Mouse (Mus musculus): ENCODE data around the gene Rsrc1. TPM values are rescaled to one million over a fixed set of nuclear protein-coding genes. Genes with fewer than 3 reads are reported as not detected.

The Rsrc1 gene
- 47.3 and 48.2 TPM in 2 replicates for polyA plus RNA-seq (2016; fragmentation: Nextera tagmentation; extraction: Ambion mirVana)

DNA sequence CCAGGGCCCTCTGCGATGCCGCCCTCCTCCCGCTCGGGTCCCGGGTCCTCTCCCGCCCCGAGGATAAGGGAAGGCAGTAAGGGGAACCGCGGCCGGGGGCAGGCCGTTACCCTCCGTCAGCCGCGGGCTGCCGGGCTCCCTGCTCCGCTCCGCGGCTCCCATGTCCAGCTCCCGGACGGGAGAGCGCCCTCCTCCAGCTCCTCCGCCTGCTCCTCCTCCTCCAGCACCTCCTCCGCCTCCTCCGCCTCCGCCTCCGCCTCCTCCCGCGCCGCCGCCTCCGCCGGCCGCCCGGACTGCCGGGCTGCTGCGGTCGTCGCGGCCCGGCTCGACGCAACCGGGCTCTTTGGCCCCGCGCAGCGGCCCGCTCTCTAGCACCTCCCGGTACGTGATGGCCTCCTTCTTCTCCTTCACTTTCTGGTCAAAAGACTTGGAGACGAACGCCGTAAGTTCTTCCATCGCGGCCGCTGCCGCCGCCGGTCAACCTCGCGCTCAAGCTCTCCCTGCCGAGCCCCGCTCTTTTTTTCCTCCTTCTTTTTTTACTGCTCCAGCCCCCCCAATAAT, at the start of gene Rsrc1:
Rsrc1 (plus strand) TSS at position 290 of the 561 bp plus-strand sequence.
- H3K27me3 ChIP-seq: peaks cover 33% of the 10 kb centered on the region
- peak within 1 kb of the TSS; percentile 66 for H3K4me2 ChIP-seq (replicated peaks)
- H3K27ac ChIP-seq: peak within 1 kb of the TSS; percentile 93
- under 1% methylated on average over 46 of the region's 62 CpGs for WGBS
- H3K9me3 ChIP-seq: no peaks in the 10 kb centered on the region
- ATAC-seq (ENCODE audit: insufficient number of reproducible peaks, insufficient read depth, low FRiP score, low TSS enrichment): peak; percentile 50; the same call in 1 of the 2 replicates
- H3K4me1 ChIP-seq: peaks cover 24% of the 10 kb centered on the region
- H3K9ac ChIP-seq: peak within 1 kb of the TSS; percentile 76
- H3K36me3 ChIP-seq: no peaks in the 10 kb centered on the region
- H3K4me3 ChIP-seq: peak within 1 kb of the TSS; percentile 54

DNA sequence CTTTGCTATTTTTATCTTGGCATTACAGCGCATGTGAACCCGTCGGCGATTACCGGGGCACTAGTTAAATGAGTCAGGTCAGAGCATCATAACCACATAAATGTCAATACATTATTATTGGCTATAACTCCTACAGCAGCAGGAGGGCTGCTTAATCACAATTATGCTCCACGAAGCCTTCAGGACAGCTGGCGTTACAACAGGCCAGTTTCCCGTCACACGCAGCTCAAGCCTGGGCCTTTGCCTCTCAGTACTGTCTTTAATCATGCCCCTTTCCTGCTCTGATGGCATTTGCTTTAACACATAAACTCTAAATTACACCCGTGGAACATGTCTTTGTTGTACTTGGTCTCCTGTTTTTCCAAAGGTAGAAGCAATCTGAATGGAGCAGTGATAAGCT, 41.5 kb upstream of the Rsrc1 start:
- Histone ChIP-seq H3K9ac (no peak overlapping the region), H3K4me3 (no peak overlapping the region), H3K4me2 (replicated peaks) (no peak overlapping the region), H3K27me3 (no peaks in the 10 kb centered on the region), H3K9me3 (no peaks in the 10 kb centered on the region), H3K4me1 (no peaks in the 10 kb centered on the region), H3K27ac (no peak overlapping the region), H3K36me3 (no peaks in the 10 kb centered on the region)
- 68% methylated on average over 10 of the region's 10 CpGs for WGBS
- ATAC-seq (ENCODE audit: insufficient number of reproducible peaks, insufficient read depth, low FRiP score, low TSS enrichment): no peak

DNA sequence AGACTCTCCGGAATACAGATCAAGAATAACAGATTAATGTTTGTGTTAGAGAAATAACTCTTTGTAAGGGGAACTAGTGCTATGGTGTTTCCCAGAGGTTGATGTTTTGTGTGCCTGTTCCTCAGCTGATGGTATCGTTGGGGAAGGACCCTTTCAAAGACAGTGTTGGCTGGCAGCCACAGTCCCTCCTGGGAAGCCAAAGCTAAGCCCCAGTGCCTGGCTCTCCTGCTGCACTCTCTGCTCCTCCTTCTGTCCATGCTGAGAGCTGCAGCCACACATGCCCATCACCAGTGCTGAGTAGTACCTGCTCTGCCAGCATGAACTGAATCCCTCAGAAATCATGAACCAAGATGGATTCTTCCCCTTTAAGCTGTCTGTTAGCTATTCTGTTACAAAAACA, 26.1 kb upstream of the Rsrc1 start:
- WGBS: 67% methylated on average over 2 of the region's 2 CpGs
- 0 out of 2 replicates have a peak, but pooled peaks cover 3% of the 10 kb centered on the region for H3K4me1 ChIP-seq

DNA sequence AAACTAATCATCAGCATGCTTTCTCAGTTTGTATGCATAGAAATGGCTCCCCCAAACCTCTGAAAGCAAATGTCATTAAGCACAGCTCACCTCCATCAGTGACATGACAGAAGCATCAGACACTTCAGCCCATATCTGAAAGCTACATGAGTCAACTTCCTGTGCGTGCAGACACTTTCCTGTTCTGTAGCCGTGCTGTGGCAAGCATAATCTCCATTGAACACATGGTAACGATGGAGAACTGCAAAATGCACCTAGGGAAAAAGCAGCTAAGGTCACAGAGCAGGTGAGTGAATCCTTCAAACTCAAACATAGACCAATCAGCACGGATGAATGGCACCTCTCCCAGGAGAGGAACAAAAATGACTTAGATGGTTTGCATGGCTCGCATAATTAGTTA, 21.2 kb upstream of the Rsrc1 start:
- no peak overlapping the region for H3K4me3 ChIP-seq
- no peak overlapping the region for H3K27ac ChIP-seq
- no peak for ATAC-seq (ENCODE audit: insufficient number of reproducible peaks, insufficient read depth, low FRiP score, low TSS enrichment)
- peaks cover 4% of the 10 kb centered on the region; the same call in 1 of the 2 replicates for H3K27me3 ChIP-seq
- no peak overlapping the region for H3K4me2 ChIP-seq (replicated peaks)
- no peak overlapping the region for H3K9ac ChIP-seq
- H3K36me3 ChIP-seq: no peaks in the 10 kb centered on the region
- 0 out of 2 replicates have a peak, but pooled peaks cover 3% of the 10 kb centered on the region for H3K4me1 ChIP-seq
- H3K9me3 ChIP-seq: no peaks in the 10 kb centered on the region
- WGBS: 63% methylated on average over 5 of the region's 5 CpGs

More for the DNA sequence above, 26.1 kb upstream of the Rsrc1 start:
- no peaks in the 10 kb centered on the region for H3K36me3 ChIP-seq
- no peaks in the 10 kb centered on the region for H3K27me3 ChIP-seq
- no peak overlapping the region for H3K4me2 ChIP-seq (replicated peaks)
- no peak overlapping the region for H3K4me3 ChIP-seq
- ATAC-seq (ENCODE audit: insufficient number of reproducible peaks, insufficient read depth, low FRiP score, low TSS enrichment): no peak
- no peak overlapping the region for H3K9ac ChIP-seq
- H3K9me3 ChIP-seq: no peaks in the 10 kb centered on the region
- no peak overlapping the region for H3K27ac ChIP-seq

DNA sequence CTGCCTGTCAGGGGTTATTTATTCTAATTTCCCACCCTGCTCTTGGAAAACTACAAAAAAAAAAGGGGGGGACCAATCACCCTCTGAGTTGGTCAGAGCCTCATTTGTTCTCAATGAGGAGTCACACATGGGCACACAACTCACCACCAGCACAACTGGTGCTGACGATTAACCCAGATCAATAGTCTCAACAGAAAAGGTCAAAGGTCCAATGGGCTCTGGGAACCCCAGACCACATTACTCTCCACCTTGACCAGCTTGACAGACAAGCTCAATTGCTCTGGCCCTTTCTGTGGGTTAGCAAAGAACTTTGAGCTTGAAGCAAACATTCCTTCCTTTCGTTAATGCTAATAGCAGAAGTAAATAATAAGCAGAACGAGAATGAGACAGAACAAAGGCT, 16.3 kb upstream of the Rsrc1 start:
- ATAC-seq (ENCODE audit: insufficient number of reproducible peaks, insufficient read depth, low FRiP score, low TSS enrichment): no peak
- H3K36me3 ChIP-seq: no peaks in the 10 kb centered on the region
- H3K9me3 ChIP-seq: no peaks in the 10 kb centered on the region
- no peak overlapping the region for H3K4me2 ChIP-seq (replicated peaks)
- peaks cover 8% of the 10 kb centered on the region; the same call in 1 of the 2 replicates for H3K4me1 ChIP-seq
- no peak overlapping the region for H3K9ac ChIP-seq
- 40% methylated on average over 3 of the region's 3 CpGs for WGBS
- H3K27me3 ChIP-seq: peaks cover 4% of the 10 kb centered on the region
- no peak overlapping the region for H3K4me3 ChIP-seq
- no peak overlapping the region for H3K27ac ChIP-seq

DNA sequence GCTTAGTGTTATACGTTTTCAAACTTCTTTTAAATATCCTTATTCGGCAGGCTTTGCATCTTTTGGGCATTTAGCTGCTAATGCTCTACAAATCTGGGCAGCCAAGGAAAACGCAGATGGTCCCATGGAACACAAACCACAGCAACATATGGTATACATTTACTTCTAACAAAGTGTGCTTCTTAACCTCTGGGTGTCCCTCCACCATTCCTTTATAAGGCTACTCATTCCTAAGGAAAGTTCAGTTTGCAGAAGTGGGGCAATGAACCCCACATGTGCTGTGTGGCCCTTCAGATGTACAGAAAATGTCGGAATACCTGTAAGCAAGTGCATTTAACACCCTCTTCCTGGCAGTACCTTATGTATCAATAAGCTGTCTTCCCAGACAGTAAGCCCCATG, 13.7 kb upstream of the Rsrc1 start:
- H3K4me2 ChIP-seq (replicated peaks): no peak overlapping the region
- WGBS: 21% methylated on average over 4 of the region's 4 CpGs
- H3K4me3 ChIP-seq: no peak overlapping the region
- ATAC-seq (ENCODE audit: insufficient number of reproducible peaks, insufficient read depth, low FRiP score, low TSS enrichment): no peak
- H3K4me1 ChIP-seq: peaks cover 18% of the 10 kb centered on the region
- H3K27ac ChIP-seq: no peak overlapping the region
- H3K36me3 ChIP-seq: no peaks in the 10 kb centered on the region
- peaks cover 20% of the 10 kb centered on the region for H3K27me3 ChIP-seq
- H3K9me3 ChIP-seq: no peaks in the 10 kb centered on the region
- H3K9ac ChIP-seq: no peak overlapping the region

DNA sequence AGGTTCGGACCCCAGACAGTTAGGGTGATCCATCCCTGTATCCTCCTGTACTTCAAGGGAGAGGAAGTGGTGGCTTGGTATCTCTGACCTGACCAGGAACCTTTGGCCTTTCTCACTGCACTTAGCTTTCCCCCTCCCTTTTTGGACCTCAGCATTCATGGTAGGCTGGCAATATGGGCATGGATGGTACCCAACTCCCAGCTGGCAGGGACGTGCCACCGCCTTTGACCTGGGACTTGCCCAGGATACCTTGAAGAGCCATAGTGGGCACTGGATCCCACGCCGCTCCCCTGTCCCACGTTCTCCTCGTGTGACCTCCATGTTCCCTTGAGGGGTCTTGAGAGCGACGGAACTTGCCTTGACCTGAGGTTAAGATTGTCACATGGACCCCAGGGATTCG, 10.9 kb upstream of the Rsrc1 start:
- Histone ChIP-seq H3K9ac (no peak overlapping the region), H3K4me1 (peaks cover 21% of the 10 kb centered on the region), H3K27me3 (peaks cover 41% of the 10 kb centered on the region), H3K27ac (no peak overlapping the region), H3K4me3 (peak overlapping the region; percentile 17; the same call in 1 of the 2 replicates), H3K4me2 (replicated peaks) (peak overlapping the region; percentile 41), H3K9me3 (no peaks in the 10 kb centered on the region), H3K36me3 (no peaks in the 10 kb centered on the region)
- ATAC-seq (ENCODE audit: insufficient number of reproducible peaks, insufficient read depth, low FRiP score, low TSS enrichment): no peak
- WGBS: 2% methylated on average over 10 of the region's 10 CpGs

DNA sequence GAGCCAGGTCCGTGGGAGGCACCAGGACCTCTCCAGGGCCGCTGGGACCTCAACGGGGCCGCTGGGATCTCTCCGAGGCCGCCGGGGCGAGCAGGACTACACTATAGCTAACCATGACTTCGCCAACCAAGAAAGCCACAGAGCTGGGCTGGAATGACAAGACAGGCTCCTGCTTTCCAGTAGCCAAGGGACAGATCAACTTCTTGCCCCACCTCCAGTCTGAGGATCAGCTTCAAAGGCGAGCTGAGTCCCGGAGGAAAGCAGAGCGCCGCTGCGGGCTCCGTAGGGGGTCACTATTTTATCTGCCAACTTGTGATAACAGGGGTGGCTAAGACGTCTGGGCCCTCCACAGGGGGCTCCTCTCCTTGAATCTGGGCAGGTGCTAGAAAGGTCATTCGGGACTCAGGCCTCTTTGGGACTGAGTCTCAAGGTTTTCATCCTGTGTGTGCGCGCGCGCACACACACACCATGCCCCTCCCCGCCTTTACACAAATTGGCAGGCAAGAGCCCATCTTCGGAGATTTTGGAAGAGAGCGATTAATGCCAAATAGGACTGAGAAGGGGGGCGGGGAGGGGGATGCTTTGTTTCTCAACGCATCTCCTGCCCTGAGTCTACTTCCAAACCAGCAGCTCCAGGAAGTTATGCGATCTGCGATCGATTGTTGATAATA, 10.4 kb upstream of the Rsrc1 start:
- Histone ChIP-seq H3K9me3 (no peaks in the 10 kb centered on the region), H3K27me3 (peaks cover 42% of the 10 kb centered on the region), H3K9ac (no peak overlapping the region), H3K27ac (no peak overlapping the region), H3K4me1 (peaks cover 21% of the 10 kb centered on the region), H3K36me3 (no peaks in the 10 kb centered on the region), H3K4me3 (peak overlapping the region; percentile 17; the same call in 1 of the 2 replicates), H3K4me2 (replicated peaks) (peak overlapping the region; percentile 41)
- ATAC-seq (ENCODE audit: insufficient number of reproducible peaks, insufficient read depth, low FRiP score, low TSS enrichment): no peak
- 2% methylated on average over 29 of the region's 29 CpGs for WGBS

DNA sequence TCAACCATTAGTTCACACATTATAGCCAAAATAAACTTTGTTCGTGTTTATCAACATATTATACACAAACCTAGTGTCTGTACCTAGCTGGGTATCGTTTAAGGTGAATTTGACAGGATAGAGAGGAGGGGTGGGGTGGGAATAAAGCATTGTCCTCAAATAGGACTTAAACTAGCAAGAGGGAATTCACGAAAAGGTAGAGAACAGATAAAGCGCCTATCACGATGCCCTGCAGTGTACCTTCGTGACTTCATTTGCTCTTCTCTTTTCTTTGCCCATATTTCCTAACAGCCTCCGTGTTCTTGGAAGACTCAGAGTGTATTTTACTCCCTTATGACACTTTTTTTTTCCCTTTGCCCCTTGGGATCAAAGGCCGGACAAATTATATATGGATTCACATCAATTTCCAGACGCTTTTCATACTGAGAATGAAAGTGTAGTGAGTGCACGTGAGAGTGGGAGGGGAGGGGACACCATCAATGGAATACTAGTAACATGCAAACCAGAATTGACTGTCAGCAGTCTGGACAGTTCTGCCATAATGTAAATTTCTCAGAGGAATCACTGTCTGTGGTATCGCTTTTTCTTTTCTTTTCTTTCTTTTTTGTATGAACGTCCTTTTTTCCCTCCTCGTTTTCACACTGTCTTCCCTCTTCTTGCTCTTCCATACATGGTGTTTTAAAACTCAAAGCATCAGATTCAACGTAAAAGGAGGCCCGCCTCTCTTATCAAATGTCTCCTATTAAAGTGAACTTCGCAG, 8.8 kb upstream of the Rsrc1 start:
- H3K36me3 ChIP-seq: no peaks in the 10 kb centered on the region
- H3K9me3 ChIP-seq: no peaks in the 10 kb centered on the region
- WGBS: 7% methylated on average over 16 of the region's 16 CpGs
- no peak overlapping the region for H3K27ac ChIP-seq
- peaks cover 48% of the 10 kb centered on the region for H3K27me3 ChIP-seq
- no peak overlapping the region for H3K9ac ChIP-seq
- ATAC-seq (ENCODE audit: insufficient number of reproducible peaks, insufficient read depth, low FRiP score, low TSS enrichment): no peak
- peaks cover 21% of the 10 kb centered on the region for H3K4me1 ChIP-seq
- H3K4me2 ChIP-seq (replicated peaks): no peak overlapping the region
- H3K4me3 ChIP-seq: no peak overlapping the region

DNA sequence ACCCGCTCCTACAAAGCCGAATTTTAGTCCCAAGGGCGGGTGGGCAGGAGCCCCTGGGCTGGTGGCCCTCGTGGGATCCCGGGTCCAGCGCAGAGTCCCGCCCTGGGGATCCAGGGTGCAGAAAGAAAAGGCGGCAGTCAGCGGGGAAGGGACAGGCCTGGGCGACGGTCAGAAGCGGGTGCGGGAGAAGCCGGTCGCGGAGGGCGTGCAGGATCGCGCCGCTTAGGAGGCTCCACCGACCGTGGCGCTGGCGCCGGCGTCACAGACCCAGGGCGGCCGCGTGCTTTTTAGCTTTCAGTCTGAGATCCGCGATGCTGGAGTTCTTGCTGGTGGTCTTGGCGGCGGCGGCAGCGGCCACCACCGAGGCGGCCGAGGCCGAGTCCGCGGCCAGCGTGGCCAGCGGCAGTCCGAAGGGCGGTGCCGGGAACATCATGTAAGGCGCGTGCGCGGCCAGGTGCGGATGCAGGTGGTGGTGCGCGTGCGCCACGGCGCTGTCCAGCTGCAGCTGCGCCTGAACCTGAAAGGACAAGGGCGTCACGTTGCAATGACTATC, 7.7 kb upstream of the Rsrc1 start:
- Histone ChIP-seq H3K9ac (peak overlapping the region; percentile 56), H3K36me3 (no peaks in the 10 kb centered on the region), H3K9me3 (no peaks in the 10 kb centered on the region), H3K27me3 (peaks cover 49% of the 10 kb centered on the region), H3K27ac (peak overlapping the region; percentile 42; the same call in 1 of the 2 replicates), H3K4me1 (peaks cover 16% of the 10 kb centered on the region), H3K4me3 (peak overlapping the region; percentile 55), H3K4me2 (replicated peaks) (peak overlapping the region; percentile 85)
- ATAC-seq (ENCODE audit: insufficient number of reproducible peaks, insufficient read depth, low FRiP score, low TSS enrichment): 0 out of 2 replicates have a peak, but pooled peaks have one; percentile 54
- WGBS: under 1% methylated on average over 59 of the region's 59 CpGs

DNA sequence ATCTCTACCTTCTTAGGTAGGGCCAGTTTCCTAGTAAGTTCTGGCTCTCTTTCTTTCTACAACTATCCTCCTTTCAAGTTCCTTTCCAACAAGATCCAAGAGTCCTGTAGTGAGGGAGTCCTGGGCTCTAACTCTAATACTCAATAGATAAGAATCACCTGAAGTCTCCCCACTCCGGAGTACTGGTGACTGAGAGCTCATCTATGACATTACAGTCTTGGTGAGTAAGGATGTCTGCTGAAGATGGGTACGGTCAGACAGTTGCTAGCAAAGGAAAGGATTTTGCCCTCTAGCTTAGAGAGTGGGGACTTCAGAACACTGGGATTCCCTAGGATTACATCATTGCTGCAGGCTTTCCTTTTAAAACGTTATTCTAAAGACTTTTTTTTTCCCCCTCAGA, 6.7 kb upstream of the Rsrc1 start:
- peaks cover 25% of the 10 kb centered on the region for H3K4me1 ChIP-seq
- WGBS: 15% methylated on average over 3 of the region's 3 CpGs
- H3K4me3 ChIP-seq: no peak overlapping the region
- no peaks in the 10 kb centered on the region for H3K36me3 ChIP-seq
- H3K27me3 ChIP-seq: peaks cover 60% of the 10 kb centered on the region
- no peak overlapping the region for H3K27ac ChIP-seq
- H3K4me2 ChIP-seq (replicated peaks): no peak overlapping the region
- no peak for ATAC-seq (ENCODE audit: insufficient number of reproducible peaks, insufficient read depth, low FRiP score, low TSS enrichment)
- no peak overlapping the region for H3K9ac ChIP-seq
- no peaks in the 10 kb centered on the region for H3K9me3 ChIP-seq
